Mouse (Mus musculus) lung, postnatal 0 days (tissue): Measurements from ENCODE around the gene Ost4.

ENCODE experiments used
- CTCF ChIP-seq: IDR thresholded peaks from 2 replicates; pipeline ENCODE4 v1.5.1; 2016; ENCODE audit warnings: antibody characterized with exemption, mild to moderate bottlenecking
- EP300 ChIP-seq: IDR thresholded peaks from 2 replicates; pipeline ENCODE4 v1.6.1; 2016; ENCODE audit warnings: antibody characterized with exemption, mild to moderate bottlenecking, control low read depth

DNA sequence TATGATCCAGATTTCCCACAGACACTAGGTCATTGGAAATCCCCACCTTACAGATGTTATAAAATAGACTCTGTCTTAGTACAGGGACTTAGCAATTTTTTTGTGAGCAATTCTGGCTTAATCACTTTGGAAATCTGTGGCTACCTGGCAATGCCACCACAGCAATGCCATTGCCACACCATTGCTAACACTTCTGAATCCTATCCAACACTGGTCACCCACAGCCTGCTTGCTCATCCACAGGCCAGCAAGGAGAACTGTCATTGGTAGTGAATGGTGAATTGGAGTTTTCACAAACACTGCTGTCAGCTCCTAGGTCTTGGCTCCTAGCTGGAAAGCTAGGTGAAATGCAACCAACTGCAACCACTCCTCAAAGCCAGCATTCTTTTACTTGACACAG, 2.9 kb upstream of the Ost4 start:
- TF ChIP-seq CTCF (no peak), EP300 (no peak)
